Mouse (Mus musculus) lung, adult 2 months (tissue): ENCODE measurements around the gene Kmt2a.

Experiments
- CTCF ChIP-seq: fragments of 200-500 bp; IDR thresholded peaks from 2 replicates; pipeline ENCODE4 v1.5.1; 2011; ENCODE audit warnings: mild to moderate bottlenecking, low read length, control low read depth; ENCODE audit not compliant: insufficient read depth
- POLR2A ChIP-seq: fragments of 200-500 bp; IDR thresholded peaks from 2 replicates; pipeline ENCODE4 v1.6.1; 2011; ENCODE audit warnings: low read depth, mild to moderate bottlenecking, control low read depth, low read length, borderline replicate concordance; ENCODE audit errors: extremely low read depth

DNA sequence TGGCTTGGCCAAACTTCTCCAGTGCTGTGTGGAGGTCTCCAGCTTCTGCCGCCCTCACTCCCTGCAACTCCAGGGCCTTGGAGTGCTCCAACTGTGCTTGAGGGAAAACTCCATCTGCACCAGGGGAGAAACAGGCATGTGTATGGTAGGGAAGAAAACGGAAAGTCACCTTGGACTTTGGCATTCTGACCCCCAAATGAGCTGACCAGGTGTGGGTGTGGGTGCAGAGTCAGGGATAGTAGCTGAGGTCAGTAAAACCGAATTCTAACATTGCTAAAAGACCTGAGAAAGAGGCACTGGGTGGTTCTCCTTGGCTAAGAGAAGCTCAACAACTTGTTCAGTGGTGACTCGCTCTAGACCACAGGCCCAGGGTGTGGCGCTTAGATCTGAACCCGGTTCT, 79.4 kb downstream of the Kmt2a start:
- TF ChIP-seq CTCF (no peak), POLR2A (no peak)
